Mouse (Mus musculus): ENCODE results near the gene Luc7l3. TPM values are rescaled to one million over a fixed set of nuclear protein-coding genes. Genes with fewer than 3 reads are reported as not detected.
A peak's percentile ranks its signal among the peaks of the same experiment; 100 is the strongest.

Gene Luc7l3
- polyA plus RNA-seq, 1 experiment from 2014 or later: 174 TPM

DNA sequence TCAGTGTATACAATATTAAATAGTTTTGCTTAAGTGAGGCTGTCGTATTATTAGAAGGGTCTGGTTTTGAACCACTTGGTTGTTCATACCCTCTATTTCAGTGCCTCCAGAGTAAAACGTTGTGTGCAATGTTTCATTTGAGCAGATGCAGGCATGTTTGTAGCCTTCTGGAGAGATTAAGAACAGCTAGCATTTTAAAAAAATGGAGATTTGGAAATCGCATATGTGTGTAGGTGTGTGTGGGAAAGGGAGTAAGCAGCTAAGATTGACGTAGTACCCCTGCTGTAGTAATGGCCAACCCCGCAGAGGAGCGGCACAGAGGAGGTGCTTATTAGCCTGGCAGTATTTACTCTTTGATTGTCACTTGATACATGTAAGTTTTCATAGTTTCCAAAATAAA lies 10.9 kb upstream of the Luc7l3 start:
- H3K4me1 ChIP-seq: peaks cover 29% of the 10 kb centered on the region

DNA sequence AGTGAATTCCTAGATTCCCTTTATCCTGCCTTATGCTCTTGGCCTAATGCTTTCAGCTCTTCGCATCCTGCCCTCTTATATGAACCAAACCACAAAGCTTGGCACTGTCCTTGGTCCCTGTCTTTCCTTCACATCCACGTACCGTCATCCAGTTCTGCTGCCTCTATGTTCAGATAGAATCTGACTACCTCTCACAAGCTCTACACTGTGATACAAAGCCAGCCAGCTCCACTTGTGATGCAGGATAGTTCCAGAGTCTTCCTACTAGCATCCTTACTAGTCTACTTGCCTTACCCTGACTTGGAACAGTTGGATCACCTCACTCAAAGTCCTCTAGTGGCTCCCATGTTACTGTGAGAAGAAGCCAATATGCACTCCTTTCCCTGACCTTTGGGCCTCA lies 8.4 kb upstream of the Luc7l3 start:
- H3K4me3 ChIP-seq (replicated peaks): no peak overlapping the region
- H3K27me3 ChIP-seq: no peaks in the 10 kb centered on the region
- ATAC-seq (ENCODE audit: low FRiP score): no peak
- H3K4me1 ChIP-seq: peaks cover 40% of the 10 kb centered on the region
- no peak overlapping the region for H3K9ac ChIP-seq
- no peaks in the 10 kb centered on the region for H3K9me3 ChIP-seq
- peaks cover 9% of the 10 kb centered on the region for H3K36me3 ChIP-seq (replicated peaks)
- WGBS: 88% methylated on average over 3 of the region's 3 CpGs
- H3K4me2 ChIP-seq: 0 out of 2 replicates have a peak overlapping the region, but pooled peaks have one; percentile 4
- no peak overlapping the region for H3K27ac ChIP-seq

More for the DNA sequence above, 10.9 kb upstream of the Luc7l3 start:
- H3K4me2 ChIP-seq: no peak overlapping the region
- H3K4me3 ChIP-seq (replicated peaks): no peak overlapping the region
- no peak overlapping the region for H3K9ac ChIP-seq
- H3K27ac ChIP-seq: no peak overlapping the region
- peaks cover 19% of the 10 kb centered on the region for H3K36me3 ChIP-seq (replicated peaks)
- WGBS: 93% methylated on average over 6 of the region's 6 CpGs
- H3K9me3 ChIP-seq: no peaks in the 10 kb centered on the region
- no peaks in the 10 kb centered on the region for H3K27me3 ChIP-seq
- ATAC-seq (ENCODE audit: low FRiP score): no peak

GRCm38 (mm10) chr11:94329270-94329891 lies 7.6 kb upstream of the Luc7l3 start:
- peak overlapping the region; percentile 4; the same call in 1 of the 2 replicates for H3K4me2 ChIP-seq
- peak overlapping the region; percentile 99 for H3K27ac ChIP-seq
- no peak overlapping the region for H3K9ac ChIP-seq

GRCm38 (mm10) chr11:94328644-94329025 lies 6.8 kb upstream of the Luc7l3 start:
- Histone ChIP-seq H3K36me3 (replicated peaks) (no peaks in the 10 kb centered on the region), H3K4me3 (replicated peaks) (peak overlapping the region; percentile 66), H3K4me2 (peak overlapping the region; percentile 68), H3K9me3 (no peaks in the 10 kb centered on the region), H3K4me1 (peaks cover 40% of the 10 kb centered on the region), H3K27me3 (no peaks in the 10 kb centered on the region), H3K9ac (peak overlapping the region; percentile 86), H3K27ac (peak overlapping the region; percentile 99)
- ATAC-seq (ENCODE audit: low FRiP score): peak; percentile 1; the same call in 1 of the 2 replicates
- WGBS: 2% methylated on average over 10 of the region's 10 CpGs

More at GRCm38 (mm10) chr11:94329270-94329891, 7.6 kb upstream of the Luc7l3 start:
- Histone ChIP-seq H3K4me3 (replicated peaks) (no peak overlapping the region), H3K36me3 (replicated peaks) (peaks cover 3% of the 10 kb centered on the region), H3K9me3 (no peaks in the 10 kb centered on the region), H3K27me3 (no peaks in the 10 kb centered on the region), H3K4me1 (peaks cover 40% of the 10 kb centered on the region)
- 43% methylated on average over 4 of the region's 4 CpGs for WGBS
- ATAC-seq (ENCODE audit: low FRiP score): no peak

GRCm38 (mm10) chr11:94327693-94328643 lies 6.2 kb upstream of the Luc7l3 start, which contains the start of gene Ankrd40:
Gene Ankrd40 (plus strand): TSS chr11:94328001.
- H3K27me3 ChIP-seq: no peaks in the 10 kb centered on the region
- peaks cover 40% of the 10 kb centered on the region for H3K4me1 ChIP-seq
- peak within 1 kb of the TSS; percentile 99 for H3K27ac ChIP-seq
- peak within 1 kb of the TSS; percentile 86 for H3K9ac ChIP-seq
- peak within 1 kb of the TSS; percentile 68 for H3K4me2 ChIP-seq
- under 1% methylated on average over 62 of the region's 78 CpGs for WGBS
- no peaks in the 10 kb centered on the region for H3K9me3 ChIP-seq
- H3K4me3 ChIP-seq (replicated peaks): peak within 1 kb of the TSS; percentile 66
- ATAC-seq (ENCODE audit: low FRiP score): peak; percentile 87
- H3K36me3 ChIP-seq (replicated peaks): no peaks in the 10 kb centered on the region

- 1% methylated on average over 10 of the region's 10 CpGs for WGBS
- Histone ChIP-seq H3K4me1 (peaks cover 49% of the 10 kb centered on the region), H3K4me2 (peak overlapping the region; percentile 68), H3K4me3 (replicated peaks) (peak overlapping the region; percentile 66), H3K9ac (peak overlapping the region; percentile 54), H3K27ac (peak overlapping the region; percentile 99), H3K9me3 (no peaks in the 10 kb centered on the region), H3K27me3 (no peaks in the 10 kb centered on the region), H3K36me3 (replicated peaks) (no peaks in the 10 kb centered on the region)
- peak; percentile 74 for ATAC-seq (ENCODE audit: low FRiP score)
These were observed 5.2 kb upstream of the Luc7l3 start for GRCm38 (mm10) chr11:94326961-94327411.

- Histone ChIP-seq H3K9me3 (no peaks in the 10 kb centered on the region), H3K27ac (no peak overlapping the region), H3K4me3 (replicated peaks) (no peak overlapping the region), H3K9ac (no peak overlapping the region), H3K4me2 (no peak overlapping the region), H3K27me3 (no peaks in the 10 kb centered on the region), H3K36me3 (replicated peaks) (no peaks in the 10 kb centered on the region; the same call in 1 of the 2 replicates), H3K4me1 (peaks cover 41% of the 10 kb centered on the region)
- no peak for ATAC-seq (ENCODE audit: low FRiP score)
- 94% methylated on average over 5 of the region's 5 CpGs for WGBS
These were observed 2.8 kb upstream of the Luc7l3 start for GRCm38 (mm10) chr11:94324618-94325017.

DNA sequence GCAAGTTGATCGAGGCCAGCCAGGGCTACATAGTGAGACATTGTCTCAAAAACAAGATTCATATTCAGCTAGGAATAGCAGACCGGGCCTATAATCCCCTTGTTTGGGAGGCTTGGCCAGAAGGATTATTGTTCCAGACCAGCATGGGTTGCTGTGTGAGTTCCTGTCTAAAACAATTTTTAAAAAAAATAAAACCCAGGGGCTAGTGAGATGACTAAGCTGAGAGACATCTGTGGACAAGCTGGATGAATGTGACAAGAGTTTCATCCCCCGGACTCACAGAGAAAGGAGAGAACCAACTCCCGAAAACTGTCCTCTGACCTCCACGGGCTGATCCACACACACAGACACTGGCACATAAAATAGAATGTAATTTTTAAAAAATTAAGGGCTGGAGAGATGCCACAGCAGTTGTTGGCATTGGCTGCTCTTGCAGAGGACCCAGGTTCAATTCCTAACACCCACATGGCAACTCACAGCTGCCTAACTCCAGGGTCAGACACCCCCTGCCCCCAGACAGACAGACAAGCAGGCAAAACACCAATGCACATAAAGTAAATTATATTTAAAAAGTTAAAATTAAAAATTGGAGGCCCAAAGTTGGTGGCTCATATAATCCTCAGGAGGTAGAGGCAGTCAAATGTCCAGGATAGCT lies 1.6 kb upstream of the Luc7l3 start:
- peak overlapping the region; percentile 97; the same call in 1 of the 2 replicates for H3K27ac ChIP-seq
- peaks cover 36% of the 10 kb centered on the region for H3K4me1 ChIP-seq
- peaks cover 6% of the 10 kb centered on the region; the same call in 1 of the 2 replicates for H3K36me3 ChIP-seq (replicated peaks)
- no peak overlapping the region for H3K9ac ChIP-seq
- no peaks in the 10 kb centered on the region for H3K9me3 ChIP-seq
- H3K4me3 ChIP-seq (replicated peaks): no peak overlapping the region
- H3K4me2 ChIP-seq: no peak overlapping the region
- ATAC-seq (ENCODE audit: low FRiP score): no peak
- WGBS: 53% methylated on average over 5 of the region's 5 CpGs
- H3K27me3 ChIP-seq: no peaks in the 10 kb centered on the region

DNA sequence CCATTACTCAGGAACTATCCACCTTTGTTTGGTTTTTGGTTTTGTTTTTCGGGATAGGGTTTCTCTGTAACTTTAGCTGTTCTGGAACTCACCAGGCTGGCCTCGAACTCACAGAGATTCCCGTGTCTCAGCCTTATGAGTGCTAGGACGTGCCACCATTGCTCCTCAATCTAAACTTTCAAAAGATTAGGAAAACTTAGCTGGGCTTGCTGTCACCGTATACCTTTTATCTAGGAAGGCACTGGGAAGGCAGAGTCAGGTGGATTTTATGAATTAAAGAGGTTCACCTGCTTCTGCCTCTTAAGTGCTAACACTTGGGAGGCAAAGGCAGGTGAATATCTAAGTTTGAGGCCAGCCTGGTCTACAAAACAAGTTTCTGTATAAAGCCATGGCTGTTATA lies 848 bp upstream of the Luc7l3 start:
- H3K4me2 ChIP-seq: peak overlapping the region; percentile 86
- H3K36me3 ChIP-seq (replicated peaks): peaks cover 6% of the 10 kb centered on the region; the same call in 1 of the 2 replicates
- H3K4me1 ChIP-seq: peaks cover 42% of the 10 kb centered on the region
- ATAC-seq (ENCODE audit: low FRiP score): no peak
- no peaks in the 10 kb centered on the region for H3K27me3 ChIP-seq
- H3K4me3 ChIP-seq (replicated peaks): peak overlapping the region; percentile 99
- peak overlapping the region; percentile 97 for H3K27ac ChIP-seq
- WGBS: 28% methylated on average over 5 of the region's 5 CpGs
- H3K9ac ChIP-seq: peak overlapping the region; percentile 99; the same call in 1 of the 2 replicates
- H3K9me3 ChIP-seq: no peaks in the 10 kb centered on the region

GRCm38 (mm10) chr11:94320969-94321930 lies 538 bp downstream of the Luc7l3 start:
- no peaks in the 10 kb centered on the region for H3K27me3 ChIP-seq
- H3K27ac ChIP-seq: peak overlapping the region; percentile 97
- peak overlapping the region; percentile 99 for H3K4me3 ChIP-seq (replicated peaks)
- peaks cover 46% of the 10 kb centered on the region for H3K4me1 ChIP-seq
- peaks cover 6% of the 10 kb centered on the region; the same call in 1 of the 2 replicates for H3K36me3 ChIP-seq (replicated peaks)
- peak overlapping the region; percentile 99 for H3K9ac ChIP-seq
- H3K9me3 ChIP-seq: no peaks in the 10 kb centered on the region
- H3K4me2 ChIP-seq: peak overlapping the region; percentile 86
- peak; percentile 76 for ATAC-seq (ENCODE audit: low FRiP score)
- WGBS: under 1% methylated on average over 67 of the region's 67 CpGs

DNA sequence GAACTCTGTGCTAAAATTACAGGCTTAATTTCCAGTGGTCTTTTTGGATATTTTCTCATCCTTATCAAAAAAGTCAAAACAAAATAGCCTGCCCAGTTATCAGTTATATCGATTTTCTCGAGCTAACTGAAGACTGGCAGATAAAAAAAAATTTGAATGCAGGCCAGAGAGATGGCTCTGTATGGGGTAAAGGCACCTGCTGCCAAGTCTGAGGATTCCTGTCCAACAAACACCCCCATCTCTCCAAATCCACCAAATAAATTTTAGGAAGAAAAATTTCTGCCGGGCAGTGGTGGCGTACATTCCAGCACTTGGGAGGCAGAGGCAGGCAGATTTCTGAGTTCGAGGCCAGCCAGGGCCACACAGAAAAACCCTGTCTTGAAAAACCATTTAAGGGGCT lies 3.7 kb downstream of the Luc7l3 start:
- H3K4me2 ChIP-seq: no peak overlapping the region
- no peaks in the 10 kb centered on the region for H3K27me3 ChIP-seq
- no peak overlapping the region for H3K9ac ChIP-seq
- H3K4me3 ChIP-seq (replicated peaks): no peak overlapping the region
- peaks cover 59% of the 10 kb centered on the region for H3K4me1 ChIP-seq
- no peaks in the 10 kb centered on the region for H3K9me3 ChIP-seq
- no peak overlapping the region for H3K27ac ChIP-seq
- no peak for ATAC-seq (ENCODE audit: low FRiP score)
- WGBS: 92% methylated on average over 5 of the region's 5 CpGs
- peaks cover 6% of the 10 kb centered on the region; the same call in 1 of the 2 replicates for H3K36me3 ChIP-seq (replicated peaks)

All from forebrain, embryonic 12.5 days (tissue).